In the genomic region with DNA sequence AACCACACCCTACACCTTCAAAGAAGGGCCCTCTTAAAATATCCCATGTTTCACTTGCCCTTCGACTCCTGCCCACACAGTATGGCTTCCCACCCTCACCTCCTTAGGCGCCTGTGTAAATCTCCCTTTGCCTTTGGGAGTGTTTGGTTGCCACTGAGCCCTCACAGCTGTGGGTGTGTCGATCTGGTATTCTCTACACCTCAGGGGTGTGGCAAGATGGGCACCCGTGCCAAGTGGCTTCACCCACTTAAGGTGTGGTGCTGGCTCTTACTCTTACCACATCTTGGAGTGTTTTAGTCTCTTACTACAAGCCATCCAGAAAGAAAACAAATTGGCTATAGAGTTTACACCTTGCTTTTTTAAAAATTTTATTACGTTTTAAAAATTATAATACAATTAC, we compare ENCODE assay signal across 20 mouse cellular contexts.
DNase-seq lines count a peak whose midpoint lies in the region; ATAC-seq lines count a peak whose summit lies in the region.
"Had no signal": no experiment of that assay in that cellular context is flagged by ENCODE, and none has a peak within 500 bp of the region (broad histone marks: within the 10 kb centered on the region; RNA-seq: fewer than 3 reads in every experiment).

No protein-coding gene starts in this region.

- peak; percentile 72 for DNase-seq in heart, adult 11 months
- peak; percentile 6 for DNase-seq in midbrain, embryonic 10.5 days (ENCODE audit: low spot score)
- DNase-seq in midbrain, embryonic 14.5 days, result no peak
- no peak for DNase-seq in right cerebral cortex, postnatal 10 days (ENCODE audit: low spot score in 2 of 2)
- DNase-seq: adrenal gland, adult 8-10 months; adrenal gland, postnatal 36 days; B cell, adult 2 months; cerebellum, adult 11-12 months; cerebellum, adult 2 months; cerebellum, adult 9-10 months; cerebellum, postnatal 25 days had no signal

- no peak overlapping the region for H3K4me3 ChIP-seq in heart, embryonic 12.5 days
- H3K4me3 ChIP-seq in midbrain, embryonic 10.5 days, result no peak overlapping the region
- no peak overlapping the region for H3K4me3 ChIP-seq in midbrain, embryonic 14.5 days (replicated peaks; ENCODE audit: low read depth, low read length)
- H3K4me3 ChIP-seq: embryonic facial prominence, embryonic 10.5 days; embryonic facial prominence, embryonic 12.5 days; forebrain, embryonic 13.5 days; forebrain, embryonic 15.5 days had no signal

- H3K36me3 ChIP-seq in heart, embryonic 12.5 days, result no peaks in the 10 kb centered on the region
- no peaks in the 10 kb centered on the region for H3K36me3 ChIP-seq in midbrain, embryonic 10.5 days
- no peaks in the 10 kb centered on the region for H3K36me3 ChIP-seq in midbrain, embryonic 14.5 days (ENCODE audit: control insufficient read depth, insufficient read depth, low read length)
- H3K36me3 ChIP-seq: embryonic facial prominence, embryonic 10.5 days; embryonic facial prominence, embryonic 12.5 days; forebrain, embryonic 15.5 days; G1E had no signal

- H3K27me3 ChIP-seq in heart, embryonic 12.5 days (replicated peaks), result no peaks in the 10 kb centered on the region
- H3K27me3 ChIP-seq in midbrain, embryonic 10.5 days (ENCODE audit: low read depth, poor library complexity, severe bottlenecking), result no peaks in the 10 kb centered on the region
- H3K27me3 ChIP-seq in midbrain, embryonic 14.5 days (ENCODE audit: control insufficient read depth, insufficient read depth, low read length), result no peaks in the 10 kb centered on the region
- H3K27me3 ChIP-seq: embryonic facial prominence, embryonic 12.5 days; forebrain, embryonic 13.5 days; forebrain, embryonic 15.5 days; Patski had no signal

- ATAC-seq in heart, embryonic 12.5 days (ENCODE audit: insufficient number of reproducible peaks, low FRiP score), result no peak
- ATAC-seq in midbrain, embryonic 14.5 days (ENCODE audit: low FRiP score, low TSS enrichment), result no peak
- ATAC-seq: activated CD4-positive, CD25-positive, alpha-beta regulatory T cell, adult 4 months; CD4-positive, CD25-positive, alpha-beta regulatory T cell, adult 4 months; forebrain, embryonic 13.5 days; forebrain, embryonic 15.5 days; Patski had no signal

- no peak overlapping the region for H3K9ac ChIP-seq in heart, embryonic 12.5 days
- H3K9ac ChIP-seq in midbrain, embryonic 14.5 days (replicated peaks; ENCODE audit: low read length), result no peak overlapping the region
- H3K9ac ChIP-seq: embryonic facial prominence, embryonic 12.5 days; forebrain, embryonic 13.5 days; forebrain, embryonic 15.5 days had no signal

- 80% methylated on average over 5 of the region's 5 CpGs for WGBS in heart, embryonic 12.5 days
- 88% methylated on average over 5 of the region's 5 CpGs for WGBS in midbrain, embryonic 10.5 days
- WGBS in midbrain, embryonic 14.5 days, result 91% methylated on average over 5 of the region's 5 CpGs

- no peaks in the 10 kb centered on the region for H3K9me3 ChIP-seq in heart, embryonic 12.5 days (replicated peaks)
- no peaks in the 10 kb centered on the region for H3K9me3 ChIP-seq in midbrain, embryonic 10.5 days (replicated peaks)
- no peaks in the 10 kb centered on the region for H3K9me3 ChIP-seq in midbrain, embryonic 14.5 days (ENCODE audit: control insufficient read depth, low read length)
- H3K9me3 ChIP-seq: embryonic facial prominence, embryonic 10.5 days; embryonic facial prominence, embryonic 12.5 days; forebrain, embryonic 13.5 days; forebrain, embryonic 15.5 days; G1E had no signal

- H3K27ac ChIP-seq in heart, embryonic 12.5 days (ENCODE audit: poor library complexity, severe bottlenecking), result no peak overlapping the region
- no peak overlapping the region for H3K27ac ChIP-seq in midbrain, embryonic 10.5 days (replicated peaks)
- no peak overlapping the region for H3K27ac ChIP-seq in midbrain, embryonic 14.5 days (replicated peaks; ENCODE audit: low read depth, low read length)
- H3K27ac ChIP-seq: embryonic facial prominence, embryonic 10.5 days; embryonic facial prominence, embryonic 12.5 days; forebrain, embryonic 13.5 days; forebrain, embryonic 15.5 days had no signal

- no peaks in the 10 kb centered on the region for H3K4me1 ChIP-seq in heart, embryonic 12.5 days (replicated peaks)
- no peaks in the 10 kb centered on the region for H3K4me1 ChIP-seq in midbrain, embryonic 10.5 days
- H3K4me1 ChIP-seq in midbrain, embryonic 14.5 days (ENCODE audit: control insufficient read depth, insufficient read depth, low read length), result no peaks in the 10 kb centered on the region
- H3K4me1 ChIP-seq: embryonic facial prominence, embryonic 10.5 days; embryonic facial prominence, embryonic 12.5 days; forebrain, embryonic 13.5 days; forebrain, embryonic 15.5 days had no signal

- H3K4me2 ChIP-seq in heart, embryonic 12.5 days, result no peak overlapping the region
- H3K4me2 ChIP-seq in midbrain, embryonic 14.5 days (ENCODE audit: low read length), result no peak overlapping the region
- H3K4me2 ChIP-seq: embryonic facial prominence, embryonic 12.5 days; forebrain, embryonic 13.5 days; forebrain, embryonic 15.5 days had no signal

Comparison
In these comparisons a context has a peak if more than half of its experiments do, and no peak if none do; other contexts are left out.
1. DNase-seq: peak in heart, adult 11 months (single experiment) and midbrain, embryonic 10.5 days (single experiment); none in midbrain, embryonic 14.5 days (single experiment) and right cerebral cortex, postnatal 10 days (0 of 2).